Mouse (Mus musculus) right cerebral cortex, postnatal 4 days (tissue): Measurements from ENCODE around the gene Abr.

ENCODE experiments used
- DNase-seq: peaks from one replicate; pipeline ENCODE4 v3.0.0-alpha.2; 2022

The Abr gene

DNA sequence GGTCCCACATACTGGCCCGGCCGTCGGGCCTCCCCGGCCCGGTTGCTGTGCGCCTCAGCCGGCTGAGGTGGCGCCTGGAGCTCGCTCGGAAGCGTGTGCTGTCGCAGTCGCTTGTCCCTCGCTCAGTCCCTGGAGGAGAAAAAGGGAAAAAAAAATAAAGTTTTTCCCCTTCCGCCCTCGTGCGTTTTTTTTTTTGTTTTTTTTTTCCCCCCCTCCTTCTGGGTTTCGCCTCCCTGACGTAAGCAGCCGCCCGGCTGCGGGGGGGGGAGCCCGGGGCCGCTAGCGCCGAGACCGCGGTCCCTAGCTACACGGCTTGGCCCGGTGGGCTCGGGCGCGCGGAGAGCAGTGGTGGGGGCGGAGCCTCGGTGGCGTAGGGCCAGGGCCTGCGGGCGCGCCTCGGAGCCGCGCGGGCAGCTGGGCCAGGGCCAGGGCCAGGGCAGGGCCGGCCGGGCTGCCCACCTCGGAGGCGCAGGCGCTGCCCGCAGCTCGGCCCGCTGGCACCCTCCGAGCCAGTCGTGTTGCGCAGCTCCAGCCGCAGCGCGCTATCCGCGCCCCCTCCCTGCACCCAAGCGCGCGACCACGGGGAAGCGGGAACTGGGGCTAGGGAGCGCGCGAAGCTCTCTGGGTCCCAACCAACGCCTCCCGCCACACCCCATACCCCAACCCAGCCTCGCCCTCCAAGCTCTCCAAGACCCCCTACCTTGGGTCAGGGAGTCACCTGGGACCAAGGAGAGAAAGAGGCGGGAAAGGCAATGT, 1.3 kb upstream of the Abr start:
- peak; percentile 66 for DNase-seq

DNA sequence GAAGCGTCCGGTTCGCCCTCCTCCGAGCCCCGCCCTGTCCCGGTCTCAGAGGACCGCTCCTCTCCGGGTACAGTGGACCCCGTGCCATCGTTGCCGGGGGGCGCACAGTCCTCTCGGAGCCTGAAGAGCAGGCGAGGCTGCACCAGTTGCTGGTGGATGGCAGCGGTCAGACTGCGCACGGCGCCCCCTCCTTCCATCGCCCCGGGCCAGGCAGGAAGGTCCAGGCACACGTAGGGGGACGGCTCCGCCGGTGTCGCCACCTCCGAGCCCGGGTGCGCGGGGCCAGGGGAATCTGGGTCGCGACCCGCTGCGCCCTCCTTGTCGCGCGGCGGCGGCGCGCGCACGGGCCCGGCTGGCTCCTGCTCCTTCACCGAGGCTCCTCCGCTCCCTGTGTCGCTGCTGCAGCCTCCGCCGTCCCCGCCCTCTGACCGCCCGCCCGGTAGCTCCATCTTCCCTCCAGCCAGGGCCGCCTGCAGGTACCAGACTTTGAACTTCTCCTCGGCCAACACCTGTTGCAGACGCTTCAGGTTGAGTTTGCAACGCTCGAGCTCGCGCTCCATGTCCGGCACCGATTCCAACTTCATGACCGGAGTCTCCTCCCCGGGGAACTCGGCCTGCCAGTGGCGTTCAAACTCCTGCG, 572 bp upstream of the Abr start:
- peak; percentile 24 for DNase-seq

DNA sequence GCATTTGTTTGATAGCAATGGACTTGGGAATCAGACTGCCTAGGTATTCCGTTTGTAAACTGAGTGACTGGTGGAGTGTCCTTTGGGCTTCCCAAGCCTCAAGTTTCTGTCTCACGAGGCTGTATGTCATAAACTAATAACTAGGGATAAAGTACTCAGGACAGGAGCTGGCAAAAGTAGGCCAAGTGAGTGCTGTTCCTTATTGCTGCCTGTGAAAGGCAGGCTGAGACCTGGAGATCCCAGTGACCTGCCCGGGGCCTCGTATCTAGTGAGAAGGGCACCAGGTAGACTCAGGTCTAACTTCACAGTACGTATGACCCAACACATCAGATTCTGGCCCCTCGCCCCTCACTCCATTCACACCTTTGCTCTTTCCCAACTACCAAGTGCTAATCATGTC, 4.0 kb downstream of the Abr start:
- DNase-seq = no peak

DNA sequence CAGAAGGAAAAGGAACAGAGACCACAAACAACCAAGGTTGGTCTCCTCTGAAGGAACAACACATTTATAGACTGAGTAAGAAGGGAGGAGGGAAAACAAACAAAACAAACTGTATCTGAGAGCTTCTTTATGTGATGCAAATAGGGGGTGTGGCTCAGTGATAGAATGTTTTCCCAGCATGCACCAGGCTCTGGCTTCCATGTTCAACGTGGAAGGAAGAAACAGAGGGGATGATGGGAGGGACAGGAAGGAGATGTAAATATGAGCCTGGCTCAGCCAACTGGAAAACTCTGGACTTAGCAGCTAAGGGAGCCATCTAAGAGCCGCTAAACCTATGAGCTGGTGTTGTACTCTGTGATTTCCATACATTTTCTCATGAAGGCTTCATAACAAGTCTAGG, 7.9 kb downstream of the Abr start:
- DNase-seq = no peak

DNA sequence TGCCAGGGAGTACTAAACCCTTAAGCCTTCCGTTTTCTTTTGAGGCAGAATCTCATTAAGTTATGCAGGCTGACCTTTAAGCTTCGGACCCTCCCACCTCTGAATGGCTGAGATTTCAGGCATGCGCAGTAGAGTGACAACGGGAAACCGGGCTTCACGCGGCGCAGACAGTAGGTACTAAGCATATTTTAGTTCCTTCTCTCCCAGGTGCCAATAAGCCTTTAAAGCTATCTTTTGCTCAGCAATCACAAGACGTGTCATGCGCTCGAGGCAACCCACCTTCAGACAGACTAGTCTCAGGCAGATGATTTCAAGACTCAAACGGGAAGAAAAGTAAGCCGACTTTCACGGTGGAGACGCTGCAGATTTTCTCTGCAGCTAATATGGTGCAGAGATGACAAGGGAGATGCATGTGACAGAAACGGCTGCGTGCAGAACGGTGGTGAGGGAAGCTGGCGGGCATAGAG, 9.4 kb downstream of the Abr start:
- DNase-seq = peak; percentile 63

DNA sequence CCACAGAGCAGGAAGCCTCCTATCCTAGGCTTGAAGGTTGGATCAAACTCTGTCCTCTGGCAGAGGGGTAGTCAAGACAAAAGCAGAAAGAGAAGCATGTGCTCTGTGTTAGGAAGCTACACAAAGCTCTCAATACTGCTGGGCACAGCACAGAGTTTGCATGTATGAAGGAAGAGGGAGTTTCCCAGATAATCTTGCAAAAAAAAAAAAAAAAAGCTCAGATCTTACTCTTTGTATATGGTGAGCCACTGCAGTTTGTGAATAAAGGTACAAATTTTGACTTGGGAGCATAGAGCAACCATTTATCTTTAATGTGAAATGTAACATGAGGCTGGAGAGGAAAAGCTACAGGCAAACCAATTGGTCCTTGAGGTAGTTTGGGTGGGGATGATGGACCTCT, 11.2 kb downstream of the Abr start:
- DNase-seq = no peak

DNA sequence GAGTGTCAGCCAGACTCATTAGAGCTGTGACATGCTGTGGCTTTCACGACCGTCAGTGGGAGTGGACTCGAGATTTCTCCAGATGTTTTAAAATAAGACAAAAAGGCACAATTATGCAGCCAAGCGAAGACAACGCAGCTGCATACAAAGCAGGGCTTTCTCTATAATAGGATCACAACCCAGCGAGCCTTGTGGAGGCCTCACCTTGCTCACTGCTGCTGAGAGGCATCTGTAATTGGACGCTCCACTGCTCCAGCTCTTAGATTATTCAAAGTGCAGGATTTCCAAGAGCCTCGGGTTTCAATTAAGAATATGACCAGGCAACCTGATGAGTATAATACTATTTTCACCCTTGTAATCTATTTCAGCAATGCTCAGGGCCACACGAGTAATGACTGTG, 15.6 kb downstream of the Abr start:
- no peak for DNase-seq

DNA sequence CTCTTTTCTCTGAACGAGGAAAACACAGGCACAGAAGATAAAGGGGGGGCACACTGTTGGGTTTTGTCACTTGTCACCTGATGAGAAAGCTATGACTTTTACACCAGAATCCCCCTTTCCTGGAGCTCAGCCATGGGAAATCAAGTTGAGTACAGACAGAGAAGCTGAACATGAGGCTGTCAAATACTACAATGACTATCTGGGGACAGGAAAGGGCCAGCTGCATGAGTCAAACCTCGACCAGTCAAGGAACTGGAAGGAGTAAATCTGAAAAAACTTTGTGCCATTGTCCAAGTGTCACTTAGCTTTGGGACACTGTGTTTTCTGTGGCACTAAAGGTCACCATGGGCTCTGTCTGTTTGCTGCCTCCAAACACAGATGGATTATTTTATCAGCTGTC, 22.9 kb downstream of the Abr start:
- no peak for DNase-seq

DNA sequence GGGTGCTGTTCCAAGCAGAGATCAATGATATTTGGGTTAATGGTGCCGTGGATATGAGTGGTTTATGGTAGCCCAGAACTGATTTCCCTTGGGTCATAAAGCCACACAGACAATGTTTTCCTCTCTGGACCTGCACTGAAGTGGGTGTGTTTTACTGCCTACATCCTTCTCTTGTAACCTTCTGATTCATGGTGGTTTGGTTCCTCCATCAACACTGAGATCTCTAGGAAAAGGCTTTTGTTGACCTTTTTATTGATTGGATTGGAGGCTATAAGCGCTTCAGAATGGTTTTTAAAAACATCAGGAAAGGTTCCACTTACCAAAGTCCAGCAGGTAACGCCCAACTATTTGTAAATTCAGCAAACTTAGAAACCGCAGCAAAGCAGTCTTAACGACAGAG, 23.4 kb downstream of the Abr start:
- DNase-seq = no peak

DNA sequence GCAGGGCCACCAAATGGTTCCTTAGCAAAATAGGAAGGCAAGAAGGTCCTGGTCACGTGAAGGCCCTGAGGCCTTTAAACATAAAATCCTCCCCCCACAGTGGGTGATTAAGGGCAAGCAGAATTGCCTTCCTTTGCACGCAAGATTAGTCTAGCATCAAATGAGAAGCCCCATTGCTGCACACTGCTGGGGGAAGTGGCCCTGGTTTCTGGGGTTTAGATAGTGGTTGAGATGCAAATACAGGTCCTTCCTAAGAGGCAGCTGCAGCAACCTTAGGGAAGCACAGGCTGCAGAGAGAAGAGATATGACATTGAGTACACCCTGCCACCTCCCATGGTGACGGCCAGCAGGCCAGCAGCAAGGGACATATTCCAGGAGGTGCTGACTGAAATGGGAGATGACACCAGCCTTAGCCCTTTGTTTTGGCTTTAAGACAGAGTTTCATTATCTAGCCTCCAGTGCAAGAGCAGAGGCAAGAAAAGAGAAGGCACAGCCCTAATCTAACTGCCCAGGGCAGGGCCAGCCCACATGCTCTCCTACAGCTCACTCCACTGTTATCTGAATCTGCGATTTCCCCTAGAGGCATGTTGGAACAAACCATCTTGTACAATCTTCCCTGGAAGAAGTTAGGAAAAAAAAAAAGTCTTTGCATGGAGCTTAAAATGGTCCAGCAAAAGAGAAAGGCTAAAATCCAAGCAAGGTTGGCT, 28.3 kb downstream of the Abr start:
- DNase-seq = no peak

DNA sequence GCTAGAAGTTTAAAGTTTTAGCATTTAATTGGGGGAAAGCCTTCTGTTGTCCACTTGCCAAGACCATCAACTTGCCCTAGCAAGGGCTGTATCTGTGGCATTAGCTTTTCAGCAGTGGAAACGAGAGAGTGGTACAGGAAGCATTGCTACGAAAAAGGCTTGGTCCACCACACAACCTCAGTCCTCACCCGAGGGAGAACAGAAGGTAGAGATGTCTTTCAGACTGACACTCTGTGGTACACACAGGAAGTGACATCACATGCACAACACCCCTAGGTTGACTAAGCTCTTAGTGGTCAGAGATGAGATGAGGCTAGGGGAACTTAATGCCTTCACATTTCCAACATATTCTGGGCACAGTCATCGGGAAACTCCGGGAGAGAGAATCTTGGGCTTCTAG, 32.4 kb downstream of the Abr start:
- no peak for DNase-seq

DNA sequence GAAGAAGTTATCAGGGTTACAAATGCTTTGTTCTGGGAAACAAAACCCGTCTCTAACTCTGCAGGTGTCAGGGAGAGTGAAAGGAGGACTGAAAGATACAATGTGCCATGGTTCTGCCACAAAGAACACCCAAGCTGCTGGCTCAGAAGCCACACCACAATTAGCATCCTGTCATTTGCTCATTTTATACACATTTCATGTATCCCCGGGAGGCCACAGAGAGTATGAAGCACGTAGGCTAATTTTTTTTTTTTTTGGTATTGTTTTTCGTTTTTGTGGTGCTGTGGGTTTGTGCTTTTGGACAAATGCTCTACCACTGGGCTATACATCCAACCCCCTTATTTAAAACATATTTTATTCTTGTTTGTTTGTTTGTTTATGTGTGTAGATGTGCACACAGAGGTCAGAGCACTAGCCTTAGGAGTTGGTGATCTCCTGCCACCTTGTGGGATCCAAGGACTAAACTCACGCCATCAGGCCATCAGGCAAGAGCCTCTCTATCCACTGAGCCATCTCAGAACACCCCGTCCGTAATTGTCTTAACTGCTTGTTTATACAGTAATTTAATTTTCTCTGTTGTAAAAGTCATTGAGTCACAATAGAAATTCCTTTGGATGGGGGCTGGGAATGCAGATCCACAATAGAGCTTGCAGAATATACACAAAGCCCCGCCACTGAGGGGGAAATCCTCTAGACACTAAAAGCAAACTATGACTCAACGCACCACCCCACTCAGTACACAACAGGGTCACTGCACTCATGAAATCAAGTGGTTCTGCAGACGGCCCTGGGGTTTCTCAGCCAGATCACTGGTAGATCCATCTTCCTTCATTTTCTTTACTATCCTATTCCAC, 33.3 kb downstream of the Abr start:
- no peak for DNase-seq

DNA sequence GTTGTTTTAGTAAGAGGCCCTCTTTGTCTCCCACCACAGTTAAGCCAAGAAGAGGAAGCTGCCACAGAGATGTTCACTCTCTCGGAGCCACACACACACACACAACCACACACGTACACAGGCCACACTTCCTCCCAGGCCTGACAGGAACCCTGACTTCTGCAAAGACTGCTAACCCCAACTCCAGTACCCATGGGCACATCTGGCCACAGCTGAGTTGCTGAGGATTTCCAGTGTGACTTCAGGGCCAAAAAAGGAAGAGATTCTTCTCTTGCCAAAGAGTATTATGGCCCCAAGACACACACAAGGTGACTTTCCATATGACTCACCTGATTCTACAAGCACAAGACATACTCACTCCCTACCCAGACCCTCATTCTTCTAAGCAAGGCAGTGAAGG, 34.1 kb downstream of the Abr start:
- no peak for DNase-seq

DNA sequence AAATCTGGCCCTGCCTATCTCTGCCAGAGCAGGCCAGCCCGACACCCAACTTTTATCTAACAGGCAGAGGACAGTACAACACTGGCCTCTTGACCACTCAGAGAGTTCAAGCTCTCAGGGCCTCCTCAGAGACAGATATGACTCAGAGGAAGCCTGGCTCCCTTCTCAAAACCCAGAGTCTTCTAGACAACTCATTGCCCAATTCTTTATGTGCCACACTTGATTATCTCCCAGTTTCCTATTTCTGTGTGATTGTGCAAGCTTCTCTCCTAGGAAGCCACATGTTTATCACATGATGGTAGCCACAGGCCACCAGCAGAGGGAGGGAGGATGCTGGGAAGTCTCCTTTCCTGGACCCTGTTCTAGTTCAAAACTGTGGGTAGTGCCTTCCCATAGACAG, 34.8 kb downstream of the Abr start:
- no peak for DNase-seq

DNA sequence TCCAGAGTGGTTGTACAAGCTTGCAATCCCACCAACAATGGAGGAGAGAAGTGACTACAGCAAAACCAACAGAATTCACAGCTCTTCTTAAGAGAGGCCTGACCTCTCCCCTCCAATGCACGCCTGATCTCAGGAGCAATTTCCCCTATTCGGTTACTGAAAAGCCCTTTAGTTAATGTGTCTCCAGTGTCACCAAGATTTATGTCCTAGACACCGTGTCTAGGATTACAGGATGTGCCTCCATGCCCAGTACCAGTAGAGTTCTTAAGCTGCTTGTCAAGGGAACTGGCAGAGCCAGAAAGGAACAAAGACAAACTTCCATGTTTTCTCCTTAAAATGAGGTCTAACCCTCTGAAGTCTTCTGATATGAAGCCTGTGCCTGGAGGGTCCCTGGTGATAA, 36.0 kb downstream of the Abr start:
- DNase-seq = no peak

DNA sequence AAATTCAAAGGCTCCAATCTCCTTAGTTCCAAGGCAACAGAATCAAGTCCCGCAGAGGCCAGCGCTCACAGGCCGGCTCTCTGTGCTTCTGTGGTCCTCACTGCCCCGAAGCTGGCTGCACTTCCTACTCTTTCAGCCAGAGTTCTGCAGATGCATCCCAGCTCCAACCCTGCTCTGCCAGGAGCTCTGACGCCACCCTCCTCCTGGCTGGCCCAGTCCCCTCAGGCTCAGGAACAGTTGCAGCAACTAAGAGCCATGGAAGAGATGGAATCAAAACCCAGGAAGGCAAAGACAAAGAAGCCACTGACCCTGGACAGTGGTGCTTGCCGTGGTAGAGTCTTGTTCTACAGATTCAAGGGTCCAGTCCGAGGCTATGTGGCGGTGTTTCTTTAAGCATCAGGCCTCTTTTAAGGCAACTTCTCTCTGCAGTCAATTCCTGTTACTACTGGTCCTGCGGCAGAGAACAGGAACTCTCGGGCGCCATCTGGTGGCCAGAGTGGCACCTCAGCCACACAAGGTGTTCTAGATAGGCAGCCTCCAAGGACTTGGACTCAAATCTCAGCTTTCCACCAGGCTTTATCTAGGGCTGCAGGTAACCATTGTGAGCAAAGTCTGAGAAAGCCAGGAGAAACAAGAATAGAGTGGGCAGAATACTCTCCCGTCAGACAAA, 44.4 kb downstream of the Abr start:
- peak; percentile 99 for DNase-seq

DNA sequence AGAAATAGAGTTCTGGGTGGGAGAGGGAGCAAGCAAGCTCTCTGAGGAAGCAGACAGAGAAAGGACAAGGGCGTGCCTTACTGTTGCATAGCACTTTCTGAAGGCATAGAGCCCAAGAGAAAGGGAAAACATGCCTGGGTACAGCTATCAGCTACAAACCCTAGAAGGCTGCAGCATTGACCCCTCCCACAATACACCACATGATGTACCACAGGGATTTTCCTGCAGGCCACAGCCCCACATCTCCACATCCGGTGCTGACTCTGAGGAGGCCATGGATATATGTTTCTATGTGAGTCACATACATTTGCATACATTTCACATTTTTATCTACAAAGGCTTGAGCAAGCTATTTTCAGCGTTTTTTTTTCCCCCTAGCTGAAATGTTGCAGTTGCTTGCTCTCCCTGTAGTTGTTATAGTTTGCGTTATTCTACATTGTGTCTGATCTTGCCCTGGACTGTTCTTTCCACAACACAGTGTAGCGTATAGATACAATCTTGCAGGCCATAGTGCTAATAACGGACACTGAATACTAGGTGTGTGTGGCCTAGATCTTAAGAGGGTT, 49.2 kb downstream of the Abr start:
- no peak for DNase-seq

DNA sequence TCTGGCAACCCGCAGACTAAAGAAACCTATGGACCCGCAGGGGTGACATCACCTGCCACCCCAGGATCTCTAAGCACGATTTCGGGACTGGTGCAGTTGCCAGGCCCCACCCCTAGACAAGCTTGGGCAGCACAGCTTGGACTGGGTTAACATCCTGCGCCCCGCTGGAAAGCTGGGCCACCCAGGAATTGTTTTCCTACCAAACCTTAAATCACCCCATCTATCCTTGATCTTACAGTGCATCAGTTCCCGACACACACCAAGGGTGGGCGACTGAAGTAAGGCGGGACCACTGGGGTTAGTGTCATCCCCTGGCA, 50.5 kb downstream of the Abr start:
- no peak for DNase-seq

DNA sequence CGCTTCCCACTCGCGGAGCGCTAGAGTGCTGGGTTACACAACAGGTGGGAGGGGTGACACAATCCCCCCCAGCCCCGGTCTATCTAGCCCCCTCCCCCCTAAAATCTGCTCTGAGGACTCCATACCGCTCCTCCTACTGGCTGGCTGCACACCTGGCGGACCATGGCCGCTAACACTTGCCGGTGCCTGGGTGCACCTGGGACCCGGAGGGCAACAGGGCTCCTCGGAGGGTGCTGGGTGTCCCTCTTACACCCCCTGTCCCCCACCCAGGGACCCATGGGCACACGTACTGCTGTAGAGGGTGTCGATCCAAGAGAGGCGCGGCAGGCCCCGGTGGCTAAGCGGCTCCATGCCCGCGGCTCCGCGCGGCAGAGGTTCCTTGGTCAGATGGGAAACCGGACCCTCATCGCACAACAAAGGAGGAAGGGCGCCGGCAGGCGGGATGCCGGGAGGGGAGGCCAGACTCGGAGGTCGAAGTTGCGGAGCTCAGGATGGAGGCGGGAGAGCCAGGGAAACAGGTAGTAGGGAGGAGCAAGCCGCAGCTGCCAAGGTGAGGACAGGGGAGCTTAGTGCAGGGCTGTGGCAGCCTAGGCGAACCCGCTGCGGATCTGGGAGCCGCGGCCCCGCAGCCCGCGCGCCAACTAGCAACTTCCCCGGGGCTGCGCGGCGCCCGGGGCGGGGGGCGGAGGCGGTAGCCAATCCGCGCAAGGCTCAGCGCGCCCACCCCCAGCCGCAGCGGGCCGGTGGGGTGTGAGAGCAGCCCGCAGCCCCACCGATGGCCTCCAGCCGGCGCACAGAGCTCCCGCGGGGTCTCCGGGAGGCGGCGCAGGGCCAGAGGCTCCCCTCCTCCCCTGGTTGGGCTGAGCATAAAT, 51.1 kb downstream of the Abr start:
- DNase-seq = peak; percentile 70

DNA sequence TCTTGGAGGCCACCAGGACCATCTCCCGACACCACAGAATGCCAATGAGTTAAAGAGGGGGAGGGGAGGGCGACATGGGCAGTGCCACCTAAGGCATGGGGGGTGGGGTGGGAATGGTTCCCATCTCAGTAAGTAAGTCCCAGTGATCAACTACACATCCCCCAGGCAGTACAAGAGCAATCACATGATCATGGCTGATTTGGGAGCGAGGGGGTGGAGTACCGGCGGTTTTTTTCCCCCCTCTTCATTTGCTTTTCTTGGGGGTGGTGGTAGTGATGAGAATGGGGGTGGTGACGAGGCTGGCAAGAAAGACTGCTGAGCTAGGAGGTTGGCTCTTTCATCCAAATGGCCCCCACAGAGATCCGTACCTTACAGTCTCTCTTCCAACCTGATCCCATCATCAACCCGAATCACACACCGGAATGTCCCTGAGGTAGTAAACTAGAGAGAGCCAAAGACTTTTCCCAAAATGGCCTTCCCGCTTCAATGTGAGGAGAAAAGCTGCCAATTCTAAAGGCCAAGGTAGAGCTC, 51.8 kb downstream of the Abr start:
- peak; percentile 21 for DNase-seq

DNA sequence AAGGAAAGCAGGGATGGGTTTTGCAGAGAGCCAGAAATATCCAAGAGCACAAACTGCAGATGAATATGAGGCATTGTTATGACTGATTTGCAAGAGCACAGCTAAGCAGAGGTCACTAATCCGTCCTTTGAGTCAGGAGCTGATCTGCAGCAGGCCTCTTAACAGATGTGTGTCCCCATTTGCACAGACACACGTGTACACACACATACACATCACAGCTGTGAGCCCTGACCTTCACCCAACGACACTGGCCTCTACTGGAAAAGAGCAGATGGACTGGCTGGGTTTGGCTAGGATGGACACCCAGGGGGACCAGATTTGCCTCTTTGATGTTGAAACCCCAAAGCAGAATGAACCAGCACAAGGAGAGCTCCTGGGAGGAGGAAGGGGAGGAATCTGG, 52.7 kb downstream of the Abr start:
- no peak for DNase-seq
